Mouse (Mus musculus) ovary, postnatal 14 days (tissue): Measurements from ENCODE around the gene Ilf3.
"Not testable (repeated sequence)": the region's sequence is repeated elsewhere in the genome, so short reads cannot be mapped to it uniquely, and the experiment has no call there.

ENCODE experiments used
- DNase-seq: peaks from one replicate; pipeline ENCODE4 v3.0.0; 2022; ENCODE audit warnings: low spot score

The Ilf3 gene

DNA sequence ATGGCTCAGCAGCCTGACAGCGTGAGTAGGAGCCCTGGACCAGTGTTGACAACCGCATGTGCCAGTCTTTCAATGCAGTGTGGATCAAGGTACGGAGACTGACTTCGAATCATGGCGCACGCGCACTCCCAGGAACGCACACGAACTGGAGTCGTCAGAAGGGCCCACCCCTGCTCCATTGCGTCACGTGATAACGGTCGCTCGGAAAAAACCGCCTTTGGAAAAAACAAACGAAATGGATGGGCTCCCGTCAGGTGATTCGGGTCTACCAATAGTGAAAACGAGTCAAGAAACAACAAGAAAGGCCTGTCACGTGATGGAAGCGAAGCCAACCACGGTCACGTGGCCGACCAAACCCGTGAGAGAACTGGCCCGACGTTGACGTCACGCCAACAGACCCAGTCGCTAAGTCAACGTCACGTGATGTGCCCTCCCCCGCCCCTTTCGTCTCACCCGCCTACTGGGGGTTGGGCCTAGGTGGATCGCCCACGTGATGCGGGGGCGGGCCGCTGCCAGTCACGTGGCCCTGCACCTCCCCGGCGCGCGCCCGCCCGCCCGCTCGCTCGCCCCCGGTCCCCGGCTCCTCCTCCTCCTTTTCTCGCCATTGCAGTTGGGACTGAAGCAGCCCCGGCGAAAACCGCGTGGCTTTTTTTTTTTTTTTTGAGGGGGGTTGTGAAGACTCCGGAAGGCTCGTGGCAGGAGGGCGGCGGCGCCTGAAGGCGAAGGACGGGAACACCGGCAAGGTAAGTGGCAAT lies at the start of gene Ilf3:
Gene Ilf3, plus strand, starts transcription at position 515 of the 755 bp plus-strand sequence.
- peak; percentile 99 for DNase-seq

- DNase-seq = no peak
These were observed 48.9 kb upstream of the Ilf3 start for GRCm38 (mm10) chr9:21318792-21319191.

- DNase-seq = no peak
These were observed 48.2 kb upstream of the Ilf3 start for GRCm38 (mm10) chr9:21319503-21319902.

GRCm38 (mm10) chr9:21320280-21320618 lies 47.4 kb upstream of the Ilf3 start:
- DNase-seq = no peak

DNA sequence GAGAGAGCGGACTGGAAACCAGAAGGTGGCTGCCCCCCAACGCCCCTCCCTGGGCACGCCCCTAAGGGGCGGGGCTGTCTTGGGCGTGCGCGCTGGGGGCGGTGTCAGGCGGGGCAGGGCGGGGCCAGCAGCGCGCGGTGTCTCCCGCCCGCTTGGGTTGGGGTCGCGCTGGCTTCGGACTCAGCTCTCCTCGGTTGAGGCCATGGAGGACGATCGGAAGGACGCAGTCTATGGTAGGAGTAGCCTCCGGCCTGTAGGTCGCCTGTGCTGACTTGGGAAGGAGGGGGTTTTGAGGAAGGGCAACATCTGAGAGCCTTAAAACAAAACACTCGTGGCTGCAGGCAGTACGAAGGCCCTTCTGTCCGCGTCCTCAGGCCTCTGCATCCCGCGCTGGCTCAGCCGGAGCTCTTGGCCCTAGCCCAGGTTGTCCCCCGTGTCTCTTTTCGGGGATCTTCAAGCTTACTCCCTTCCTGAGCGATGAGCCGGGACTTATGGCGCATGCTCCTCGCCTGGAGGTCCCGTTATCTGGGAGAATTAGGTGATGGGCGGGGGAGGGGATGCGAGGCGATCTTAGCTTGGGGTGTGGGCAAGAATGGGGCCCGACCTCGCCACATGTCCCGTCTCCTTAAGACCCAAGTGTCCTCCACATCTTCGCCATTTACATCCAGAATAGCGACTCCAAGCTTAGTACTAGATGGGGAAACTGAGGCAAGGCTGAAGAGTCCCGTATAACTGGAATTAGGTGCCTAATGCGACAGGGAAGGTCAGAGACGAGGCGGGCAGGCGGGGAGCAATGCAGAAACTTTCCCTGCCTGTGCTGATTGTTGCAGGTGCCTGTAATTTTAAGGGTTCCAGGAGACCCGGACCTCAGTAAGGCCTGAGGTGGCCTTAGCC lies 46.8 kb upstream of the Ilf3 start, which contains the start of gene Slc44a2:
Gene Slc44a2, plus strand, starts transcription at position 80 of the 894 bp plus-strand sequence.
- DNase-seq = peak; percentile 87

DNA sequence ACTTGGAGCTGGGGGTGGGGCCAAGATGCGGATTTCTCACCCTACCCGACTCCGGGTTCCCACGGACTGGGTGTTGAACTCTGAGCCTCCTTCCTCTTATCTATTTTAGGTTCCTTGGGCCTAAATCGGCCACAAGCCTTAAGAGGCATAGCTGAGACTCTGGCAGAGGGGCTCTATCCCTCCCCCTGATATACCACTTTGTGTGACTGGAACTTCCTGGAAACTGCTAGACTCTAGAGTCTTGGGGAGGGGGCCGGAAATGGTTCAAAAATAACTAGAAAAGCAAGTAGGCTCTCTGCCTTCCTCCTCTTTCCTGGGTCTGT lies 46.2 kb upstream of the Ilf3 start:
- no peak for DNase-seq

DNA sequence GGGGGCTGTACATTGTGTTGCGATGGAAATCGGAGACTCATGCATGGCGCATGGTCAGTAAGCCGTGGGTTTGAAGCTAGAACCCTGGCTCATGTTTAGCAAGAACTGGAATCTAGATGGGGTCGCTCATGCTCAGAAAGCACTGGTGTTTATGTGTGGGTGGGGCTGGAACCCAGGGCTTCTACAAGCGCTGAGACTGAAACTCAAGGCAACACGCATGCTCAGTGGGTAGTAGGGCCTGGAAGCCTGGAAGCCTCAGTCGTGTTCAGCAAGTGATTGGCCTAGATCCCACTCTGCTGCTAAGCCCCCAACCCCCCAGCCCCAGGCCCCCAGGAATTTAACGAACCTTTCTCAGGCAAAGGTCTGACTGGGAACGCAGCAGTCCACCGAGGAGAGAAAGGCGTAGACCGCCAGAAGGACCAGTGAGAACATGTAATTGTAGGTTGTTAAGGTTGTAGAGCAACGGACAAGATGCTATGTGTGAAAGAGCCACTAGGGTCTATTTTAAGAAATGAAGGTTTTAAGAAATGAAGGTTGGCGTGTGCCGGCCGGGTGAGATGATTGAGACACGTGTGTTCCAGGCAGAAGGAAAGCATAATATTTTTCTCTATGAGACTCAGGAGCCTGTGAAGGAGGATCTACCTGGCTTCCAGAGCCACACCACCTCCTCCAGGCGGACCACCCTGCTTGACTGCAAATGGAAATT lies 45.3 kb upstream of the Ilf3 start:
- no peak for DNase-seq

DNA sequence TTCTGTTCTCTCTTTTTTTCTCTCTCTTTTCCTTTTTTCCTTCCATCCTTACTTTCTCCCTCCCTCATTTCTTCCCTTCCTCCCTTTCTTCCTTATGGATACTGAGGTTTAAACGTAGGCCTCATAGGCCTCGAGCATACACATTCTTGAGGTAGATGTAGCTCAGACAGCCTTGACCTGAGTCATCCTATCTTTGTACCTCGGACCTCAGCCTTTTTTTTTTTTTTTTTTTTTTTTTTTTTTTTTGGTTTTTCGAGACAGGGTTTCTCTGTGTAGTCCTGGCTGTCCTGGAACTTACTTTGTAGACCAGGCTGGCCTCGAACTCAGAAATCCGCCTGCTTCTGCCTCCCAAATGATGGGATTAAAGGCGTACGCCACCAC lies 44.8 kb upstream of the Ilf3 start:
- not testable (repeated sequence) for DNase-seq

DNA sequence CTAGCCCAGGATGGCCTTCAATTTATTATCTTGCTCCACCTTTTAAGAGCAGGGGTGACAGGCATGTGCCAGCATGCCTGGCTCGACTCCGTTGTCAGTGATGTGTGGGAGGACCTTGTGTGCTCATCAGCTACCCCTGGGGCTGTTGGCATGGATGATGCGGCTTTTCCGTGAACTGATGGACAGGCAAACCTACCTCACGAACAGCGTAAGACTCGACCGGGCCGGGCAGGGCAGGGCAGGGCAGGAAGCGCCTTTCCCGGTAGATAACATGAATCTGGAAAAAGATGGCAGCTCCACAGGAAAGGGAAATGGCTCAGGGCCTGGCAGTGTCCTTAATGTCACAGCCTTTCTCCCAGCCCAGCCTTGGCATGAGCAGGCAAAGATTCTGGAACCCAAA lies 43.4 kb upstream of the Ilf3 start:
- DNase-seq = no peak

- no peak for DNase-seq
These were observed 40.1 kb upstream of the Ilf3 start for GRCm38 (mm10) chr9:21327569-21327968.

DNA sequence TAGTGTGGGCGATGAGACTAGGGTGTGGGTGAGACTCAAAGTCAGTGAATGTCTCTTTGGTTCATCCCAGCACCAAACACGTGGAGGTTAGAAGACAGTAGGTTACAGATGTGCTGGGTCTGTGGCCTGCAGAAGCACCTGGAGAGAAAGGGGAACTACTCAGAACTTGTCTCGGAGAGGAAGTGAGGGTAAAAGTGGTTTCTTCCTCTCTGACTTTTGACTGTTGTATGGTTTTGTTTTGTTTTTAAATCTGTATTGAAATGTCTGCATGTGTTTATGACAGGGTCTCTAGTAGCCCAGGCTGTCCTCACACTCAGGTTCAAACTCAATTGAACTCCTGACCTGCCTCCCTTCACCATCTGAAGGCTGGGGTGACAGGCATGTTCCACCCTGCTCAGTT lies 39.6 kb upstream of the Ilf3 start:
- DNase-seq = no peak

DNA sequence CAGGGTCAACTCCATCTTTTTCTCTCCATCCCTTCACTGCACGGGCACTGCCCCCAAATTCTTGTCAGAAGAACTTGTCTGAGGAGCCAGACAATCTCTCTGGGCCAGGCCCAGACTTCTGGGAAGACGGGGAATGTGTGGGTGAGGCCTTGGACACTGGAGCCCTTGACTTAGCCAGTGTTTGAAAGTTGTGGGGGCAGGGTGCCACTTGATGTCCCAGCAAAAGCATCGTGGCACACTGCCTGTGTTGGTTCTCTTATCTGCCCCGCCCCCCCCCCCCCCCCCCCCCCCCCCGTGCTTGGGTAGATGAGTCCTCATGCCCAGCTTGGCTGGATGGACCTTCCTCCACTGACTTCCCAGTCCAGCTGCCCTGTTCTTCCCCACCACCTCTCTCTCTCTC lies 38.6 kb upstream of the Ilf3 start:
- DNase-seq = no peak

GRCm38 (mm10) chr9:21329699-21330289 lies 37.9 kb upstream of the Ilf3 start:
- DNase-seq = no peak

DNA sequence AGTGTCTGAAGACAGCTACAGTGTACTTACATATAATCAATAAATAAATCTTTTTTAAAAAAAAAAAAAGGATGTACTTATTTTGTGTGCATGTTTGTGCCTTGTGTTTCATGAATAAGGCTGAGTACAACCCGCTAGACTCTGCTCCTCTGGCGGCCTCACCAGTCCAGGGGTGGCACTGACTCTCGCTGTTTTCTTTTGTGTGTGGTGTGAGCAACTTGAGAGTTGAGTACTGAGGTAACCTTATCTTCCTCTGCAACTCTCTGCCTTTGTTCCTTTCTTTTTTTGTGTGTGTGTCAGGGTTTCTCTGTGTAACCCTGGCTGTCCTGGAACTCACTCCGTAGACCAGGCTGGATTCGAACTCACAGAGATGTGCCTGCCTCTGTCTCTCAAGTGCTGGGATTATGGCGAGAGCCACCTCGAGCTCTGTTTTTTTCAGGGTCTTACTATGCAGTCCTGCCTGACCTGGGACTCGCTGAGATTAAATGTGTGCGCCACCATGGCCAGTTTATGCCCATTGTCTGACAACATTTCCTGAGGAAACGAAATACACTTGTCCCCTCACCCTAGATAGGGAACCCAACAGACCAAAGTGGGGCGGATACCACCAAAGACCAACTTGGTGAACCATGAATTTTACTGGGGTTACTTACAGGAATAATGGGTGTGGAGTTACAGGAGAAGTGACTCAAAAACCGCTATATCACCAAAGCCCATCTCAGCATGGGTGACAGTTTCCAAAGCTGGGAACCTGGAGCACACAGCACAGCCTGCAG lies 36.1 kb upstream of the Ilf3 start:
- DNase-seq = no peak

- no peak for DNase-seq
These were observed 35.3 kb upstream of the Ilf3 start for GRCm38 (mm10) chr9:21332161-21333061.

- DNase-seq = no peak
These were observed 34.1 kb upstream of the Ilf3 start for GRCm38 (mm10) chr9:21333523-21333922.

DNA sequence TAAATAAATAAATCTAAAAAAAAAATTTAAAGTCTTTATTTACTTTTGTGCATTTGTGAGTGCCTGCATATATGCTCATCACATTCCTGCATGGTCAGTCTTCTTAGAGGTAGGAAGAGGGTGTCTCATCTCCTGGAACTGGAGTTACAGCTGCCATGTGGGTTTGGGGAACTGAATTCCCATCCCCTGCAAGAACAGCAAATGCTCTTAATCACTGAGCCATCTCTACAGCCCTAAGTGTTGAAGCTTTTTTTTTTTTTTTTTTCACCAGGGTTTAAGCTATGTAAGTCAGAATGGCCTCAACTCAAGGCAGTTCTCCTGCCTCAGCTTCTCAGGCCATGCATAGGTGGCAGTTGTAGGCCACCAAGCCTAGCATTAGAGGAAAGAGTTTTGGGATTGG lies 32.9 kb upstream of the Ilf3 start:
- DNase-seq = no peak

GRCm38 (mm10) chr9:21335391-21335790 lies 32.3 kb upstream of the Ilf3 start:
- no peak for DNase-seq

DNA sequence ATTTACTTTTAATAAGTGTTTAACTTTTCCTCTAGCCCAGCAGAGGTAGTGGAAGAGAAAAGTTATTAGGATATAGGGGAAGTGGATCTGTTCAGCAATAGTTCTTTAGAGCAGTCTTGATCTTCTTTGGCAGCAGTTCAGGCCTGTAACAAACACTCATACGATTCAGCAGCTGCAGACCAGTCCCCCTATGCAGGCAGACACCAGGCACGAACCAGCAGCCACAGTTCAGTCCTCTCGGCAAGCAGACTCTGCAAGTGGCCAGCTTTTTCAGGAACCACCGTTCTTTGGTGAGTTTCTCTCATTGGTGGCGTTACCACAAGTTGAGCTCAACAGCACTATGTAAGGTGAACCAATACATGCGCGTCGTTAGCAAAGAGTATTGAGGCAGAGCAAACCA lies 31.2 kb upstream of the Ilf3 start:
- no peak for DNase-seq

DNA sequence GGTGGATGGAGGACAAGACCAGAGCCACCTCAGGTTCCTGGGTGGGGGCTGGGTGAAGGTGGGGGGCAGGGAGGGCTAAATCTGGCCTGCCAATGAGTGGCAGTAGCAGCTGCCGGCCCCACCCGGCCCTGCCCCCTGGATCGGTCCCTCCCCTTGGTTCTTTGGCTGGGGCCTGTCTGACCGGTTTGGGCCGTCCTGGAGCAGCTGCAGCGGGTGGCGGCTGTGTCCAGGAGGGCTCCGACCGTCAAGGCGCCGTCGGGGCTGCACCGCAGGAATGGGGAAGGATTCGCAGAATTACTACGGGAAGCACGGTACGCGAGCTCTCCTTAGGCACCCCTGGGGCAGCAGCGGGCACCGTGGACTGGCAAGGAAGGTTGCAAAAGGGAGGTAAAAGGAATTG lies 30.0 kb upstream of the Ilf3 start:
- peak; percentile 37 for DNase-seq

DNA sequence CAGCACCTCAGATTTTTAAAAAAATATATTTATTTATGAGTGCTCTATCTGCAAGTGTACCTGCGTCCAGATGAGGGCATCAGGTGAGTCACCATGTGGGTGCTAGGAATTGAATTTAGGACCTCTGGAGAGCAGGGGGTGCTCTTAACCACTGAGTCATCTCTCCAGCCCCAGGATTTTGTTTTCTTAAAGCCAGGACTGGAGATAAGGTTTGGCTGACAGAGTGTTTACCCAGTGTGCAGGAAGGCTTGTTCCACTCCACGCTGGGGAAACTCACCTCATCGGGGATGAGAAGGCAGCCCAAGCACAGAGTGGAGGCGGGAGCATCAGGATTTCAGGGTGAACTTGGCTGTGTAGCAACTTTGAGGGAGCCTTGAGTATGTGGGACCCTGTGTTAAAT lies 27.3 kb upstream of the Ilf3 start:
- no peak for DNase-seq
